Mouse (Mus musculus): Measurements from ENCODE around the gene Lamb3.
A peak's percentile ranks its signal among the peaks of the same experiment; 100 is the strongest.

The Lamb3 gene

DNA sequence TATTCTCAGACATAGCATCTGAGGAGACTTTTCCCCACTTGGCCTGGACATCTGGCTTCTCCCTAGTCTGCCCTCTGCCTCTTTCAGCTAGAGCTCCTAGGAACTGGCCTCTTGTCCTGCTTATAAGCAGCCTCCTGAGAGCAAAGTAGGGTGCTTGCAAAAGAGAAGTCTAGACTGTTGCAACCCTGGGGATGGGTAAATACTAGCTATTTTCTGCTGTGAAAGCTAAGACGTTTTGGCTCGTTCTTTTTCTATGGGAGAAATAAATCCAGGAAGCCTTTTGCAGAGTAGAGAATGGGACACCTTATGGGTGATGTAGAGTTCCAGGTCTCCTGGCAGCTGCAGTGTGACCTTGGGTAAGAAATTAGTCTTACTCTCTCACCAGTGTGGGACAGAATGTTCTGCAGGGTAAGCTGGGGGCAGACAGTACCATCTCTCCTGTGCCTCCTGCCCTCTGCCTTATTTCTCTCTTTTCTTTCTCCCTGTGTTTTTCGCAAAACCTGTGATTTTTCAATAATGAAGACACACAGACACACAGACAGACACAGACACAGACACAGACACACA lies 103.1 kb downstream of the Lamb3 start:
- DNase-seq (ENCODE audit: extremely low spot score, low spot score) = no peak

DNA sequence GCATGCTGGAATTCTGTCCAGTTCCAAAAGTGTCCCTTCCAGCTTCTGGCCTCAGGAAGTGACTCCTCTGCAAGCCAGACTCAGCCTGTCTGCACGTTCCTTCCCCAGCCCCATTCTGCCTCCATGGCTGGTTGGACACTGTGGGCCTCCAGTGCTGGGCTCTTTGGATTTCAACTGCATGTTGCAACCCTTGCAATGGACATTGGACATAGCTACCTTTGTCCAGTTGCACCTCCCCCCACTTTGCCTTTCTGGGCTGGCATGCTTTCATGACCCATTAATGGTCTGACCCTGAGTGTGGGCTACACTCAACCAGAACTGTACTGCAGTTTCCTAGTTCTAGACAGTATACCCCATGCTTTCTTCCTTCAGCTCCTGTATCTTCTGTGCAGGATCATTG lies 104.1 kb downstream of the Lamb3 start:
- no peak for DNase-seq (ENCODE audit: extremely low spot score, low spot score)

DNA sequence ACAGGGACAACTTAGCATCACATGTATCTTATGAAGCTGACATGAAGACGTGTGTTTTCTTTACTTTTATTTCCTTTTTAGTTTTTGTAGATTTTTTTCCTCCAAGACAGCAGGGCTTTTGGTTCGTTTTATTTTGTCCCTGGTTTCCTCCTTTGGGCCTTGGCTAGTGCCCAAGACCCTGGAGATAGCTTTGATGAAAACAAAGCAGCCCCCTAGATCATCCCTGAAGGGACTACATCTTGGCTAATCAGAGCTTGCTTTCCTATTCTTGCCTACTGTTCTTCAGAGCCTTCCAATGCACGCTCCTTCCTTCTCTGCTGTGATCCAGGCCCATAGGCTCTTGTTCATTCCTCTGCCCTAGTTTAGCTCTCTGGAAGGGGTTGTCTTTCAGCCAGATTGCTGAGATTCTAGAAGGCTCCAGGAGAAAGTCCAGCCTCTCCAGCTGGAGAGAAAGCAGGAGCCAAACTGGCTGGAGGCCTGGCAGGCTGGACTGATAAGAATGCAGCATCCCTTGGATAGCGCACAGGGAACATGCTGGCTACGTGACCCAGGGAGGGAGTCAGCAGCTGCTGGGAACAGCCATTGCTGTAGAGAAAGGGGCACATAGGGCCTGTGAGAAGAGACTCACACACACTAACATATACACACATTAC lies 108.3 kb downstream of the Lamb3 start:
- DNase-seq (ENCODE audit: extremely low spot score, low spot score) = no peak

DNA sequence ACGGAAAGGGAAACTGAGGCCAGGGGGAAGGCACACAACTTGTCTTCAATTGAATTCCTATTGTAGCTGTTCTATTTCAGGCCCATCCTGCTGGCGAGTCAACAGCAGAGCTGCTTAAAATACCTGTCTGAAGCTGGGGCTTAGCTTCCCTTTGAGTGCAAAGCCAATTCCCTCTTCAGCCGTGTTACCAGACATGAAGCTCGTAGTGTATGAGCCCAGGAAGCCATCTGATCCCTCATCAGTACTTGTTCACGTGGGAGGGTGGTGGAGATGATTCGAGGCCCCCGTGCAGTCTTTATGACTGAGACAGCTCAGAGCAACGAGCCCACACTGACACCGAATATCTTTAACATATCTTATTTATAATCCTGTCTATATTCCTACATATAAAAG lies 108.9 kb downstream of the Lamb3 start:
- no peak for DNase-seq (ENCODE audit: extremely low spot score, low spot score)

DNA sequence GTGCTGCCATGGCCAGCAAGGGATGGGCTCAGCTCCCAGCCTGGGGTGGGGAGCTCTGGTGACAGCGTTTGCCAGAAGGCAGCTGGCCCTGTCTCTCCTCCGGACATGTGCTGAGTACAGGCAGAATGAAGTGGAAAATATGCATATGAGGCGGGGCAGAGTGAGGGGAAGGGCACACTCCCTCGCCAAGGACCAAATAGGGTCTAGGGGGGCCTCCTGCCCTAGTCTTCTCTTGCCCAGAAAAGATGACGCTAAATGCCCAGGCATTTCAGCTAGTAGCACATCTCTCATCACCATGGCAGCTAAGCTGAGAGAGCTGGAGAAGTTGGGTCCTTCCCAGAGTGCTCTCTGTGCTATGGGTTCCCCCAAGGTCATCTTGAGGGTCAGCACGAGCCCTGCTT lies 109.7 kb downstream of the Lamb3 start:
- no peak for DNase-seq (ENCODE audit: extremely low spot score, low spot score)

DNA sequence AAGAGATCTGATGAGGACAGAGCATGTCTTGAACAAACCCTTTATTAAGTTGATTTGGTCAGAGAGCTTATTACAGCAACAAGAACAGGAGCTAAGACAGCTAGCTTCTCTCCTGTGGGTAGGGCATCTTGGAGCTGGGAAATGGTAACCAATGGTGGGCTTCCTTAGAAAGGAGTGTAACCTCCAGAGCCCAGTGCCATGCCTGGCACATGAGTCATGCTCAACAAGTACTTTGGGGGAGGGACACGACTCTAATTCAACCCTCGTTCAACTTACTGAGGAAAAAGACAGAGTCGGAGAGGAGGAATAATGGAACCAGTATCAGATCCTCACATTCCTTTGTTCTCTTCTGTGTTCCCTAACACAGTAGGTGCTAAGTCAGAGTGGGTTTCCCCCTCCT lies 112.2 kb downstream of the Lamb3 start:
- DNase-seq (ENCODE audit: extremely low spot score, low spot score) = no peak

DNA sequence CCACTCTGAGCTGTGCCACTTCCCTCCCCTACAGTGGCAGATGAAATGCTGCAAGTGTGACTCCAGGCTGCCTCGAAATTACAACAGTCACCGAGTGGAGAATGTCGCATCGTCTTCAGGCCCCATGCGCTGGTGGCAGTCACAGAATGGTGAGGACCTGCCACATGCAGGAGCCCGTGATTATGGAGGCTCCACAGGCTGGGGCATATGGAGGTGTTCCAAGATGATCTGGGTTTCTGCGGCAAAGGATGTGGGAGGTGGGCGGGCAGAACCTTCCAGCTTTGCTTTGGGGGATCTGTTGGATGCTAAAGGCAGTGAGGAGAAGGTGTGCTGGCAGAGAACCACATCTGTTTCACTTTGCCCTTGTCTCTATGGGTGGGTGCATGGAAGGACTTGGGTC lies 112.9 kb downstream of the Lamb3 start:
- no peak for DNase-seq (ENCODE audit: extremely low spot score, low spot score)

DNA sequence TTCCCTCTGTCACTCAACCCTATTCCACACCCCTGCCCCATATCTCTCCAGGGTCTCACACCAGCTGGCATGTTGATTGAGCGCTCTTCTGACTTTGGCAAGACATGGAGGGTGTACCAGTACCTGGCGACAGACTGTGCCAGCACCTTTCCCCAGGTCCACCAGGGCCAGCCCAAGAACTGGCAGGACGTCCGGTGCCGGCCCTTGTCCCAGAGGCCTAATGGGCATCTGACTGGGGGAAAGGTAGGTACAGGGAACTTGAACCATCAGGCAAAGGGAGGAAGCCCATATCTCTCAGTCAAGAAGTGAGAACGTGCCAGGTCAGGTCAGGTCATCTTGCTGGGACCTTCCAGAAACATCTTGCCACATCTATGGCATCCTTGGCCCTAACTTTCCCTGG lies 116.2 kb downstream of the Lamb3 start:
- DNase-seq (ENCODE audit: extremely low spot score, low spot score) = no peak

DNA sequence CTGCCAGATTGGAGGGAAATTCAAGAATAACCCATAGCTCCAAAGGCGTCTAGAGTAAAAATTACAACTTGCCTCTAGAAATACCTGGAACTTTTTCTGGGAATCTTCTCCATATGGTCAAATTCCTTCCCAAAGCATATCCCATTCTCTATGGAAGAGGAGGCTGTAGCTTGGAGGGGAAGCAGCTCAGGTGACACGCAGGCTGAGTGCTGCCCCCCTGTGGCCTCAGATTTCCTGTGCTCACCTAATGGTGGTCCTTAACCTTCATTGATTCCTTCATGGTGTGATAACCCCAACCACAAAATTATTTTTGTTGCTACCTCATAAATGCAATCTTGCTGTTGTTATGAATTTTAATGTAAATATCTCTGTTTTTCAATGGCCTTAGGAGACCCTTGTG lies 116.7 kb downstream of the Lamb3 start:
- DNase-seq (ENCODE audit: extremely low spot score, low spot score) = no peak

DNA sequence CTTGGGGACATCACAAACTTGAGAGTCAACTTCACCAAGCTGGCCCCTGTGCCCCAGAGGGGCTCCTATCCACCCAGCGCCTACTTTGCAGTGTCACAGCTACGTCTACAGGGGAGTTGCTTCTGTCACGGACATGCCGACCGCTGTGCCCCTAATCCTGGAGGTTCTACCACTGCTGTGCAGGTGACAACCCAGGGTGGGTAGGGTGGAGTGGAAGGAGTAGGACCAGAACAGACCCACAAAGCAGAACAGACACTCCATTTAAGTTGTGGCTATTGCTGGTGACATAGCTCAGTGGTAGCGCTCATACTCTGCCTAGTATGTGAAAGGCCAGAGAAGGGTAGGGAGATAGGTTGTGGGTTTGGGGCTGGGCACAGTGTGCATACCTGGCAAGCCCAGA lies 118.4 kb downstream of the Lamb3 start:
- DNase-seq (ENCODE audit: extremely low spot score, low spot score) = no peak

DNA sequence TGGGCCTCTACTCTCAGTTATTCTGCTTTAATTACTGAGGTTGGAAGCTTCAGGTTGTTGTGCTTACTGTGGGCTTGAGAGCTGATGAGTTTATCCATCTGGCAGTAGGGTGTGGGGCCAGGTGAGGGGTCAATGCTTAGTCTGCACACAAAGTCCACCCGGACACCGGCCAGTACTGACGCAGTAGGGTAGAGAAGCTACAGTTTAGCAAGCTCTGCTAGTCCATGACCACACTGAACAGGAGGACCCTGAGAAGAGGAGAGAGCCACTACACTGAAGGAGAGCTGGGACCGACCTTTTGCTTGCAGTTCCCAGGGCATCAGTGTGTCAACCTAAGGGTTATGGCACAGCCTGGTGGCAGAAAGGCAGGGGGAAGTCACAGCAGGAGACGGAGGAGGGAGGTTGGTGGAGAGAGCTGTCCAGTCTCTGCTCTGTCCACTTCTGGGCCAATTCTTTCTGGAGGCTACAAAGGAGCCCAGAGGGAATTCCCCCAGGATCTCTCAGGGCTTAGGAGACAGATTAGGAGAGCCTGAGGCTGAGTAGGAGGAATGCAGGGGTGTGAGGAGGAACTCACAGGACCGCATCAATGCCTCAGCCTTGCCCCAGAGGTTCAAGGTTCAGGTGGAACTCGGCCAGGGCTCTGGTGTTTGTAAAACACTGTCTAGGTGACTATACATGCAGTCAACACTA lies 119.1 kb downstream of the Lamb3 start:
- no peak for DNase-seq (ENCODE audit: extremely low spot score, low spot score)

DNA sequence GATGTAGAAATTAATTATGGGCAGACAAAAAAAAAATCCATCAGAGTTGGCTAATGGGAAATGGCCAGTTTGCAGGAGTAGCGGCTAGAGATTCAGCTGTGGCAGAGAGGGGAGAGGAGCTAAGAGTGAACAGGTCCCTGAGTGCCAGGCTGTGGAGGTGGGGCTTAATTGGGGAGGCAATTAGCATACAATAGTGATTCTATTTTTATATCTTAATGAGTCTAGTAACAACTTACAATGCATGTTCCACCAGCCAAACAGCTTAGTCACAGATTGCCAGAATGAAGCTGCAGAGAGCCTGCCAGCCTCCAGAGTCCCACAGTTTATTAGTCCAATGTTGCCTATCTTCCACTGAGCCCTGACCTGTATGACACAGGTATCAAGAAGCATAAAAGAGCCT lies 119.7 kb downstream of the Lamb3 start:
- no peak for DNase-seq (ENCODE audit: extremely low spot score, low spot score)

DNA sequence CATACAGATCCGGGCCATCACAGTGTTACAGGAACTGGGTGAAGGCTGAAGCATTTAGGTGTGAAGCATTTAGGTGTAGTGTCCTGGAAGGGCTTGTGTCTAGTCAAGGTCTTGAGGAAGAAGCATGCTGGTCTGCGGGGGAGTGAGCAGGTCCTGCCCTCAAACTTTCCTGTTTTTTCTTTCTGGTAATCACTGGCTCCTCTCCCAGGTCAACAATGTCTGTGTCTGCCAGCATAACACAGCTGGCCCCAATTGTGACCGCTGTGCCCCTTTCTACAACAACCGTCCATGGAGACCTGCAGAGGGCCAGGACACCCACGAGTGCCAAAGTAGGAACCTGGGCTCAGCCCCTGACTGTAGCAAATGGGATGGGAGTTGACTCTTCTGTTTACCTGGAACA lies 120.2 kb downstream of the Lamb3 start:
- no peak for DNase-seq (ENCODE audit: extremely low spot score, low spot score)

DNA sequence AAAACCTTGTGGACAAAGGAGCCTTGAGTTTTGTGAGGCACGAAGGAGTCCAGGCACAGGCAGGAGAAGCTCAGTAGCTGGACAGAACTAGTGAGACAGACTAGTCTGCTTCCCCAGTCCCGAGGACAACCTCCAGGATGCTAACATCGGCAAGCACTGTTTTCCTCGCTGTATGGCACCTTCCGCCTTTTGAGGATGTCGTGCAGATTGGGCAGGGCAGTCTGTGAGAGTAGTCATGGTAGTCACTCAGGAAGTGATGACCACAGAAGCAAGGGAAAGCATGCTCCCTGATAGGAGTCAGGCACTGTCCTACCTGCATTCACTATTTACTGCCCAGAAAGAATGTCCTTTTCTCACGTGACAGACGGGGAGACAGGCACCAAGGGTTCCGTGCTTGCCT lies 122.1 kb downstream of the Lamb3 start:
- no peak for DNase-seq (ENCODE audit: extremely low spot score, low spot score)

DNA sequence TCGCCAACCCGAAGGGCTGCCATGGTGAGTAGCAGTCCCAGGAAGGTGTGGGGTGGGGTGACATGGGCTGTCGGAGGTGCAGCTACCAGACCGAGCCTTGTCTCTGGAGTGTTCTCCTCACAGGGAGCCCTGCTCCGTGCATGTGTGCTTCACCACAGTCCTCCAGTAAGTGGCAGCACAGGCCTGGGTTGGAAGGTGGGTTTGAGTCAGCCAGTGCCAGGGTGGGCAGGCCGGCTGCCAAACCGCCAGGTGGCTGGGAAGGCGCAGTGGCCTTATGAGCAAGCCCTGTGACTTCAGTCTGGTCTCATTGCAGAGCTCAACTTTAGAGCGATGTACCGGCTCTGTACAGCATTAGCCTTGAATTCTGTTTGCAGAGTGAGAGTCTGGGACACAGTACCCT lies 122.7 kb downstream of the Lamb3 start:
- DNase-seq (ENCODE audit: extremely low spot score, low spot score) = peak; percentile 47

DNA sequence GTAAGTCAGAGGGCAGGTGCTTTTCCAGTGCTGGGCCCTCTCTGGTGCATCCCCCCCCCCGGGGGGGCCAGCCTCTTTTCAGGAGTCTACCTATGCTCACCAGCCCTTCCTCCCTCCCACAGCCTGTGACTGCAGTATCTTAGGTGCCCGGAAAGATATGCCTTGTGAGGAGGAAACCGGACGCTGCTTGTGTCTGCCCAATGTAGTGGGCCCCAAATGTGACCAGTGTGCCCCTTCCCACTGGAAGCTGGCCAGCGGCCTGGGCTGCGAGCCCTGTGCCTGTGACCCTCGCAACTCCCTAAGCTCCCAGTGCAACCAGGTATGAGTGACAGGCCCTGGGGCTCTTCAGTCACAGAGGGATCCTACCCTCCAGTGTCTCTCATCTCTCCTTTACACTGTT lies 123.1 kb downstream of the Lamb3 start:
- DNase-seq (ENCODE audit: extremely low spot score, low spot score) = no peak

DNA sequence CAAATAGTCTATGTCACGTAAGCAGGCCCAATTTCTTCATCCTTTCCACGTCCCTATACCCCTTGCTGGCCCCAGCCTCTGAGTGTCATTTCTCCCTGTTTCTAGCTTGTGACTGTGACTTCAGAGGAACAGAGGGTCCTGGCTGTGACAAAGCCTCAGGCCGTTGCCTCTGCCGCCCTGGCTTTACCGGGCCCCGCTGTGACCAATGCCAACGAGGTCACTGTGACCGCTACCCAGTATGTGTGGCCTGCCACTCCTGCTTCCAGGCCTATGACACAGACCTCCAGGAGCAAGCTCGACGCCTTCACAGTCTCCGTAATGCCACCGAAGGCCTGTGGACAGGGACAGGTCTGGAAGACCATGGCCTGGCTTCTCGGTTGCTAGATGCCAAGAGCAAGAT lies 124.5 kb downstream of the Lamb3 start:
- DNase-seq (ENCODE audit: extremely low spot score, low spot score) = no peak

DNA sequence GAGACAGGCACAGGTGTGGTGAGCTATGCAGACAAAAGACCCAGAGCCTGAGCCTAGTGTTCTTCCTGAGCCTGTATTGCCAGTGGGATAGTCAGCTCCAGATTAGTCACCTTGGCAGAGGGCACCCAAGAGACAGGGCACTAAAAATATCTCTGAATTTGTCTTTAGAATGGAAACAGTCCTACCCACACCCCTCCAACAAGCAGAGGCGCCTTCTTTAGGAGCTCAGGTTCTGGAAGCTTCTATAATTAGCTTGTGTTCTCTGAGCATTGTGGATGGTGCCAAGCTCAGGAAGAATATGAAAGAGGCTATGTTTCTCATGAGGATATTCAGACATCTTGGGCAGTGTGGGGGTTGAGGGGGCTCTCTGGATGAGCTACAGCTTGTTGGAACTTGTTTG lies 125.2 kb downstream of the Lamb3 start:
- DNase-seq (ENCODE audit: extremely low spot score, low spot score) = no peak

DNA sequence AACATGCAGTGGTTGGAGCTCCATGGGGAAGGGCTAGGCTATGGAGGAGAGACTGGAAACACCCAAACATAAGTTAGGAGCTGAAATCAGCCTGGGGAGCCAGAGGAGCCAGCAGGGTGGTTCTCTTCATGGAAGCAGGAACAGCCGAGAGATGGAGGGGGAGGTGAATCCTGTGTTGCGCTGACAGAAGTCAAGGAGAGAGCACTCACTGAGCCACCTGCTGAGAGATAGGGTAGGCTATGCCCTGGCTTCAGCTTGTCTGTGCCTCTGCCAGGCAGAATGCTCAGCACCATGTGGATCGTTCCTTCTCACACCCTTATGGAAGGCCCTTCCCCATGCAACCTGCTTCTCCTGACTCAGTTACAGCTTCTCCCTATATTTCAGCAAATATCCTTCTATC lies 126.3 kb downstream of the Lamb3 start:
- DNase-seq (ENCODE audit: extremely low spot score, low spot score) = no peak

DNA sequence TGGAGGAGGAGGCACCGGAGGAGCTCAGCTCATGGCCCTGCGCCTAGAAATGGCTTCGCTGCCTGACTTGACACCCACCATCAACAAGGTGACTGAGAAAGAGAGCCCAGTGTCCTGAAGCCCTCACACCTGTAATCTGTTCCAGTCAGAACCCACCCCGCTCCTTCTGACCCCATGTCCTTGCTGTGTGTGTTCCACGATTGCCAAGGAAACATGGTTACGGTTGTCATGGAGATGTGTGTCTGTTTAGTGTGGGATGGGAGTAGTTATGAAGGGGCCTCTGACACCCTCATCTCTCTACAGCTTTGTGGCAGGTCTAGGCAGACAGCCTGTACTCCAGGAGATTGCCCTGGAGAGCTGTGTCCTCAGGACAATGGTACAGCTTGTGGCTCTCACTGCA lies 127.0 kb downstream of the Lamb3 start:
- DNase-seq (ENCODE audit: extremely low spot score, low spot score) = no peak

DNA sequence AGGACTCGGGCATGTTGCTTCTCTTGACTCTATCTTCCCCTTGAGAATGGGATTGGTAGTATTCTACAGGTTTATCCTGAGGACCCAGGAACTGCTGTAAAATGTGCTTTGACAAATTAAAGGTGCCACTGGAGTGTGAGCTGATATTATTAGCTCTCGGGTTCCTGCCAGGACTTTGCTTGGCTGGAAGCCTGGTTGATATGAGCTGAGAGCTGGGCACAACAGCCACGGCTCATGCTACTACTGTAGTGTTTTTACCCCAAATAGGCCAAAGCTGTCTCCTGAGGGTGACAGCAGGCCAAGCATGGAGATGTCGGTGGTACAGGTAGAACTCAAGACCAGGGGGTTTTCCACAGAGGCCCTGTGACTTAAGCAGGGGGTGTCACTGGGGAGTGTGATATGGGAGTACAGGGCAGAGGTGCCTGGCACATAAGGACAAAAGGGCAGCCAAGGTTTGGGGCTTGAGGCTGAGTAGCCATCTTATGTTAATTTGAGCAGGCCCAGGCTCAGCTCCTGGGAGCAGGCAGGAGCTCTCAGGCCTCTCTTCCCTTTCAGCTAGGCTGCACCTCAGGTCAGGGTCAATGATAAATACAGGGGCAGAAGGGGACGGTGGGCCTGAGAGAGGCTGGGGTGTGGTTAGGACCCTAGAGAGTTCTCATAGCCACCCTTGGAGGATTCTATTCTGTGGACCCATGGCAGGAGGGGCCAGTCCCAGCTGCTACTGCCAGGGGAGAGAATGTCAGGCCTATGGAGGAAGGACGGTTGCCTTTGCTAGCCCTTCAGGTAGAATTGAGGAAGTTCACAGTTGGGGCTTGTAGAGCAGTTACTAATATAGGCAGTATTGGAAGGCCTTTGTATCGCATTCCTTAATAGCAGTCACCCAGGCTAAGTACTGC lies 128.9 kb downstream of the Lamb3 start:
- no peak for DNase-seq (ENCODE audit: extremely low spot score, low spot score)

DNA sequence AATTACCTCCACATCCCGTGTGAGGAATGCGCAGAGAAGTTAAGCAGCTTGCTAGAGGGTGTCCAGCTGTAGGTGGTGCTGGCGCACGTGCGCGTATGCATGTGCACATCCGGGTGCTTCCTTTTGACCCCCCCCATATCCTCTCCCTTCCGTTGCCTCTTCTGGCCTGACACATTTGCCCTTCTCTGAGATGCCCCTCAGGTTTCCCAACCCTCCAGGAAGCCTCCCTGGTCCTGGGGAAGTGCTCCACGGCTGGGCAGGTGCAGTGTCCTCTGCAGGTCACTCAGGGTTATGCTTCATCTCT lies 129.5 kb downstream of the Lamb3 start:
- DNase-seq (ENCODE audit: extremely low spot score, low spot score) = no peak

Measured in neural tube, embryonic 10.5 days (tissue).